Mouse (Mus musculus): ENCODE data around the gene Nme2. TPM values are rescaled to one million over a fixed set of nuclear protein-coding genes. Genes with fewer than 3 reads are reported as not detected.
A peak's percentile ranks its signal among the peaks of the same experiment; 100 is the strongest.
"Not testable (repeated sequence)": the region's sequence is repeated elsewhere in the genome, so short reads cannot be mapped to it uniquely, and the experiment has no call there.

Gene Nme2
- polyA plus RNA-seq, 1 experiment = 190 TPM

DNA sequence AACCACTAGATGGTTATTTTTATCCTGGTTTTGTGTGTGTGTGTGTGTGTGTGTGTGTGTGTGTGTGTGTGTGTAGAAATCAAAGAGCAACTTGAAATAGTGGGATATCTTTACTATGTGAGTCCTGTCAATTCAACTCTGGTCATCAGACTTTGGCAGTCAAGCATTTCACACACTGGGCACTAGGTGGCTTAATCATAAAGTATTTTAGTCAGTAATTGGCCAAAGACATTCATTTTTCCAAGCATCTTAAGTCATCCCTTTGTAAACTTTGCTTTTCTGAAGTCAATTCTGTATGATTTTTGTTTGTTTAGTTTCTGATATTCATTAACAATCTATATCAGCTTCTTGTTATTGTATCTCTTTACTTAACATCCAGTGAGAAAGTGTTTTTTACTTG, 27.0 kb downstream of the Nme2 start:
- TF ChIP-seq CTCF (IDR thresholded peaks at IDR 0.05; ENCODE audit: borderline replicate concordance, extremely low read depth, insufficient read depth, insufficient read length) (0 out of 2 replicates have a peak, but pooled peaks have one; percentile 2), POLR2A (IDR thresholded peaks at IDR 0.05; ENCODE audit: borderline replicate concordance, extremely low read depth, insufficient read depth, insufficient read length, poor library complexity, severe bottlenecking) (no peak)
- DNase-seq (ENCODE audit: low read depth) = no peak

DNA sequence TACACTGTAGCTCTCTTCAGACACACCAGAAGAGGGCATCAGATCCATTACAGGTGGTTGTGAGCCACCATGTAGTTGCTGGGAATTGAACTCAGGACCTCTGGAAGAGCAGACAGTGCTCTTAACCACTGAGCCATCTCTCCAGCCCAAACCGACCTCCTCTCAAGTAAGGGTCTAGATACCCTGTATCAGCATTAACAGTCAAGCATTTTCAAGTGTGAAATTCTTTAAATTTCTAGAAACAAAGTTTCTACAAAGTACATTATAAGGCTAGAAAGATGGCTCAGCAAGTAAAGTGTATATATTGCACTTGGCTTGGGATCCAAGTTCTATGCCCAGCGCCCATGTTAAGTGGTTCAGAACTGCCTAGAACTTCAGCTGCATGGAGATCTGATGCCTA, 41.0 kb downstream of the Nme2 start:
- DNase-seq (ENCODE audit: low read depth) = not testable (repeated sequence)

DNA sequence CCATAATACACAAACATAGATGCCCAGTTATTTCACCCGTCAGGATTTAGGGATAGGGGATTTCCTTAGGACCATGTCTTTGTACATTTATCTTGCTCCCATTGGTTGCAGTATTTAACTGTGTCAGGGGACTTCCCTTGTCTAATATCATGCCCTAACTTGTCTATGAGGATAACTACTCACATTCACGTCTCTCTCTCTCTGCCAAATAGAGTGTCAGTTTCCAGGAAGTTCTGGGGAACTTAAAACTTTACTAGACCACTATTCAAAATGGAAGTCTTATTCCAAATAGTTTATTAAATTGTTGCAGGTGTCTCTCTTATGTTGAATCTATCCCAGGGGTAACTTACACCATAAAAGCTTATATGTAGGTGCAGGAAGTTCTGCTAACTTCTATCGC, 44.5 kb downstream of the Nme2 start:
- no peak for DNase-seq (ENCODE audit: low read depth)
- TF ChIP-seq POLR2A (IDR thresholded peaks at IDR 0.05; ENCODE audit: borderline replicate concordance, extremely low read depth, insufficient read depth, insufficient read length, poor library complexity, severe bottlenecking) (no peak), CTCF (IDR thresholded peaks at IDR 0.05; ENCODE audit: borderline replicate concordance, extremely low read depth, insufficient read depth, insufficient read length) (no peak)

DNA sequence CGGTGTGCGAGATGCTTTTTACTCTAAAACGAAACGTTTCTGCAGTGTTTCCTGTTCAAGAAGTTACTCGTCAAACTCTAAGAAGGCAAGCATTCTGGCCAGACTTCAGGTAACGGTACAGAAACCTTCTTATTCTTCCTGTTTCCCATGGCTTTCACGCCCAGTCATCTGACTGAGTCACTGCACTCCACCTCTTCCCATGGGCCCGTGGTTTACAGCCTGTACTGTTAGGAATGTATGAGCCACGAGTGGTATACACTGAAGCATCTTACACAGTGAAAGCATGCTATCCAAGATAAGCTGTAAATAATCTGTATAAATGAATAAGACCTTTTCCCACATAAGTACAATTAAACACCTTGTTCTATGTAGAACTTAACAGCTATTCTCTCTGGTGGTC, 47.2 kb downstream of the Nme2 start:
- no peak for DNase-seq (ENCODE audit: low read depth)
- no peak for TF ChIP-seq POLR2A (IDR thresholded peaks at IDR 0.05; ENCODE audit: borderline replicate concordance, extremely low read depth, insufficient read depth, insufficient read length, poor library complexity, severe bottlenecking)

DNA sequence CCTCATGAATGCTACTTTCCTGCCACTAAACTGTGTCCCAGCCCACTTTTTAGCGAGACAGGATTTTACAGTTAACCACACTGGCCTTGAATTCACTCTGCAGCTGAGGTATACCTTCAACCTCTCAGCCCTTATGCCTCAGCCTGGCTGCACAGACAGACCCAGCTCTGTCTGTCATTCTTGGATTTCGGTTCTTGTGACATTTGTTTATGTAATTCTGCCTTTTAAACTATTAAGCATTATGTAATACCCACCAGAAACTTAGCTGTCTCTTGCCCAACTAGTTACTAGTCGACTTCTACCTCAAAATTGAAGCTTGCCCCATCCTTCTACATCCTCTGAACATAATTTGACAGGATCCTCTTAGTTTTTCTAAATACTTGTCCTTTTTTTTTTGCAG, 48.2 kb downstream of the Nme2 start:
- TF ChIP-seq POLR2A (IDR thresholded peaks at IDR 0.05; ENCODE audit: borderline replicate concordance, extremely low read depth, insufficient read depth, insufficient read length, poor library complexity, severe bottlenecking) (no peak), CTCF (IDR thresholded peaks at IDR 0.05; ENCODE audit: borderline replicate concordance, extremely low read depth, insufficient read depth, insufficient read length) (no peak)
- DNase-seq (ENCODE audit: low read depth) = no peak

DNA sequence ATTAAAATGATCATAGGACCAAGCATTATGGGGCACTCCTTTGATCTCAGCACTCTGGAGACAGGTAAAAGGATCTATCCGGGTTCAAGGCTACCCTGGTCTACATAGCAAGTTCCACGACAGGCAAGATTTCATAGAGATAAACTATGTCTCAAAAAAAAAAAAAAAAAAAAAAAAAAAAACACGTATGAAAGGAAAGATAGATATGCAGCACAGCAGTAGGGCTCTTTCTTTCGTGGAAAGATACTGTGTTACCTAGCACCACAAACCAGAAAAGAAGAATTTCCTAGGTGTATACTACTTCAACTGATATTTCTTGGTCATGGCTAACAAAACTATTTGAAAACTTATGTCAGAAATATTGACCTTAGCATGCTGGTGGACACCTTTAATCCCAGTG, 49.2 kb downstream of the Nme2 start:
- no peak for TF ChIP-seq POLR2A (IDR thresholded peaks at IDR 0.05; ENCODE audit: borderline replicate concordance, extremely low read depth, insufficient read depth, insufficient read length, poor library complexity, severe bottlenecking)
- TF ChIP-seq CTCF (IDR thresholded peaks at IDR 0.05; ENCODE audit: borderline replicate concordance, extremely low read depth, insufficient read depth, insufficient read length) = no peak
- no peak for DNase-seq (ENCODE audit: low read depth)

Other genes with a start within 250 kb of the Nme2 start
- 23.8 and 24.1 TPM in 2 replicates for gene Utp18, start 70.5 kb downstream of the Nme2 start, polyA plus RNA-seq (2012; rRNA removed)
- gene Mbtd1, start 70.4 kb downstream of the Nme2 start, polyA plus RNA-seq (2012; rRNA removed) = 46.0 and 51.4 TPM in 2 replicates
- 95.0 and 101 TPM in 2 replicates for gene Gm20390, start 12.0 kb upstream of the Nme2 start, polyA plus RNA-seq (2012; rRNA removed)
- gene Nme1, start 12.3 kb upstream of the Nme2 start, polyA plus RNA-seq (2012; rRNA removed) = 304 and 390 TPM in 2 replicates
- 91.9 and 112 TPM in 2 replicates for gene Spag9, start 39.8 kb upstream of the Nme2 start, polyA plus RNA-seq (2012; rRNA removed)

Measured in brain, embryonic 14.5 days (tissue).